Mouse (Mus musculus) embryonic fibroblast, embryonic 13.5 days (primary cell): ENCODE measurements around the gene Gm15217.

Experiments
- CTCF ChIP-seq: IDR thresholded peaks from 2 replicates; pipeline ENCODE4 v1.5.1; 2011; ENCODE audit warnings: mild to moderate bottlenecking, control low read depth, low read length, moderate library complexity, borderline replicate concordance; ENCODE audit not compliant: insufficient read depth
- POLR2A ChIP-seq: IDR thresholded peaks from 2 replicates; pipeline ENCODE4 v1.6.1; 2011; ENCODE audit warnings: low read depth, mild to moderate bottlenecking, control low read depth, low read length, moderate library complexity

GRCm38 (mm10) chr14:46344750-46345149 lies 34.5 kb upstream of the Gm15217 start:
- TF ChIP-seq POLR2A (no peak), CTCF (no peak)
